Mouse (Mus musculus) forelimb bud, embryonic 11.5 days (tissue): ENCODE measurements around the gene AA986860.
A peak's percentile ranks its signal among the peaks of the same experiment; 100 is the strongest.

ENCODE experiments used
- DNase-seq: peaks from one replicate; pipeline ENCODE4 v3.0.0-alpha.2; 2012; ENCODE audit warnings: low read depth, low spot score

The AA986860 gene

DNA sequence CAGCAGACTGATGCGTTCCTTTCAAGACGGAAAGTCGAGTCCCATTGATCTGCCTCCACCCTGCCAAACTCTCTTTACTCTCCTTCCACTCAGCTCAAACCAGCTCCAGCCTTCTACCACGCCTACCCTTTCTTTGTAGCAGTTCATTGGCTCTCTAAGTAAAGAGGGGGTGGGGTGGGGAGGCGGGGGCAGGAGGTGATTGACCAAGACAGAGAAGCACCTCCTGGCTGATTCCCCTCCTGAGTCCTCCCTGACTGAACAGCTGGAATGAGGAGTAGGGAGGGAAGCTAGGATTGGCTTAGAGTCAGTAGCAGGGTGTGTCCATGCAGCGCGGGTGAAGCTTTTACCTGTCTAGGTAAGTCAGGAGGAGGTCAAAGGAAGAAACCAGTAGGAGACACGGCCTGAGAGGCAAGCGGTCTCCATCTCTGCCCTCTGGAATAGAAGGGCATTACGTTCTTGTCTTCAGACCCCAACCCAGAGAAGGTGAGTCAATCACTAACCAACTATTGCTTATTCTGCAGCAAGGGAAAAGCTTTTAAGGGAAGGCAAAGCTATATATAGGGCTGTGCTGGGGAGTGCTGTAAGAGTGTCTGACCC, at the start of gene AA986860:
AA986860 (plus strand) TSS at position 236 of the 597 bp plus-strand sequence.
- DNase-seq, result peak; percentile 26

DNA sequence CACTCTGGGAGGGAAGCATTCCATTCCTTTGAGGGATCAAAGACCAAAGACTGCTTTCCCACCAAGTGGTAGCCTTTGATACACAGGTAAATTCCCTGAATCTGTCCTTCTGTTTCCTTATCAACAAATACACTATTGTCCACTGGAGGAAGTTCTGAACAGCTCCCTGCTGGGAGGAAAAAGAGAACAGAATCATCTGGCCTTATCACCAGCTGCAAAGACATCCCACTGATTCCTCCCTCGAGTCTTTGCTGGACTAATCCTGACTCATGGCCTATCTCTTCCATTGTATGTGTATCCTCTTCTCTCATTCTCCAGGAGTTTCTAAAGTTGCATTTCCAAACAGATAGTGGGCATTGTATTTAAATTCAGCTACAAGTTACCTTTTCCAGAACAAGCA, 47.9 kb upstream of the AA986860 start:
- no peak for DNase-seq

GRCm38 (mm10) chr1:130698601-130699000, 33.2 kb upstream of the AA986860 start:
- no peak for DNase-seq

GRCm38 (mm10) chr1:130699937-130700633, 31.7 kb upstream of the AA986860 start:
- no peak for DNase-seq

DNA sequence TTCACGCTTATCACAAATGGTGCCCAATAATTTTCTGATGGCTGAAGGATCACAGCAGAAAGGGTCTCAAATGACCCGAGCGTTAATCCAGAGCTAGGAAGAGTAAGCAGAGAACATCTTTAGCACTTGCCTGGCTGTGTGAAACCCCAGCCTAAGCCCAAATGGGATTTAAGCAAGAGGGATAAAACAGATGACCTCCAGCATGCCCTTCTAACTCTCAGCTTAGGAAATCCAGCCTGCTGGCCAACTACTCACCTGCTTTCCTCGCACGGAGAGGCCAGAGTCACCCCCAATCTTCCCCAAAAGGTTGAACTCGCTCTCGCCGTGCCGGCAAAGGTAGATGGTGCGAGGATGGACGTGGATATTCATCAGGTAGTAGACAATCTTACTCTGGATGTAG, 29.8 kb upstream of the AA986860 start:
- no peak for DNase-seq

- DNase-seq, result no peak
Observed at GRCm38 (mm10) chr1:130703613-130704012, 28.2 kb upstream of the AA986860 start.

- DNase-seq, result no peak
Observed at GRCm38 (mm10) chr1:130710283-130711080, 21.3 kb upstream of the AA986860 start.

DNA sequence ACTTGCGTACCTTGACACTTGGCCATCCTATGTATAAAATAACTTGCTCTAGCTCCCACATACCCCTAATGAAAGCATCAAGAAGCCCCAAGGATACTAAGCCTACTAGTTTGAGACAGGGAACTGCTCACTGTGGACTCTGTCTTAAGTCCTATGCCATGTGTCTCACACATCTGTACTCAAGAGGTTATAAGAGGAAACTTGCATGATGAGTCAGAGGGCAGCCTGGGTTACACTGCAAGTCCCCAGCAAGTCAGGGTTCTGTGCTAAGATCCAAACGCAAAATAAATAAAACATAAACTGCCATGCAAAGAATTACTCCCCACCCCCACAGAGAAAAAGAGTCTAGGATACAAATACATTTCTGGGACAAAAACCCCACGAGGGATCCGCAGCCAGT, 17.7 kb upstream of the AA986860 start:
- DNase-seq, result no peak

GRCm38 (mm10) chr1:130715561-130716217, 16.1 kb upstream of the AA986860 start, which contains the start of gene Gm29427:
Gene Gm29427, minus strand, starts transcription at chr1:130715799.
- DNase-seq, result peak; percentile 88

DNA sequence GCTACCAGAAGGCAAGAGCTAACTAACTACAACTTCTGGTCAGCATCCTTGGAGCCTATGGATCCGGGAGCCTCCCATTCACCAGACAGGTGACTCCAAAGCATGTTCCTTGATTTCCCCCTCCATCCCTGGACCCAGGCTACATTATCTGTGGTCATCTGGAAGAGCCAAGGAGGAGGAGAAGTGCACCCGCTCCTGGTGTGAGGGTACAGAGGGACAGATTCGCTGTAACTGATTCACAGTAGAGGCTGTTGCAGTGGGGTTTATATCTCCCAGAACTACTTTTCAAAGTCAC, 15.6 kb upstream of the AA986860 start:
- DNase-seq, result no peak

DNA sequence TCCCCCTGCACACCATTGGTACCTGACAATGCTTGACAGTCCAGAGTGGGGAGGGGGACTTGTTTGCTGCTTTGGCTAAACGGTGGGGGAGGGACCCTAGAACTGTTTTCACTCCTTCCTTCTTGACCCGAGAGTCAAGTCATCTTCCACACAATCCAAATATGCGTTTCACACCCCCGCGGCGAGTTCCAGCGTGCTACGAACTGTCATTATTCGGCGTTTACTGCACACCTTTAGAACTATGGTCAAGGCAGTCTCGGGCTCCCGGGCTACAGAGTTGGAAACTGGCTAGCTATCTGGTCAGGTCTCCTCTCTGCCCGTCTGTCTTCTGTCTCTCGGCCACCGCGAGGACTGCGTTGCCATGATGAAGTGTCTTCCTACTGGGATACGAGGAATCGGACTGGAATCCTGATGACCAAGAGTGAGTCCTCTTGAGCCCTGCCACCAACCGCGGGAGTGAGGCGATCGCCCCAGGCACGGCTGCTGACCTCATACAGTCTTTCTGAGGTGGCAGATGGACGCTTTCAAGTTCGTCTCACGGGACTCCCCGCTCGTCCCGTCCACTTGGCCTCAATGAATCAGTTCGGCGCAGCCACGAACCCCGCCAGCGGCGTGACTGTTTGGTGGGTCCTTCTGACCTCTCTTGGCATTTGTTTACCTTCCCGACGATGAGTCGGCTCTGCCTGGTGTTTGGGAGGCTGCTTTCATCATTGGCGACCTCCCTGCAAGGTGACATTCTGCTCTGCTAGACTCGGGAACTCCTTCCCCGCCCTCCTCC, 15.1 kb upstream of the AA986860 start:
- DNase-seq, result peak; percentile 8

DNA sequence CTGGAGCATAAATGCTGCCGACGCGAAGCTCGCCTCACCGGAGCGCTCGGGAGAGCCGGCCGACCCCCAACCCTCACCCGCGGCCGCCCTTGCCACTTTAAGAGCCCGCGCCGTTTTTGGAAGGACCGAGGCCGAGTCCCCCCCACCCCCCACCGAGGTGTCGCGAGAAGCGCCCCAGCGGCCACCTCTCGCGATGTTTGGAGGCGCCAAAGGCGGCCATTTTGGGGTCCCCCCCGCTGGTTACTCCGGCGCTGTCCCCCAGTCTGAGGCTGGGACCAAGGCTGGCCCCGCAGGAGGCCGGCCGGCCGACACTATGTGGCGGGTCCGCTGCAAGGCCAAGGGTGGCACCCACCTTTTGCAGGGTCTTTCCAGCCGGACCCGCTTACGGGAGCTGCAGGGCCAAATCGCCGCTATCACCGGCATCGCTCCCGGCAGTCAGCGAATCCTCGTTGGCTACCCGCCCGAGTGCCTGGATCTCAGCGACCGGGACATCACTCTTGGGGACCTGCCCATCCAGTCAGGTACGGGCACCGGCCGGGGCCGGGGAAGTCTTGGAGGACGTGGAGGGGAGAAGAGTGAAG, 14.4 kb upstream of the AA986860 start, which contains the start of gene Yod1:
Yod1 (plus strand) TSS at position 37 of the 581 bp plus-strand sequence.
- peak; percentile 91 for DNase-seq

GRCm38 (mm10) chr1:130724206-130724605, 7.6 kb upstream of the AA986860 start:
- no peak for DNase-seq

- DNase-seq, result no peak
Observed at GRCm38 (mm10) chr1:130726396-130726795, 5.4 kb upstream of the AA986860 start.

DNA sequence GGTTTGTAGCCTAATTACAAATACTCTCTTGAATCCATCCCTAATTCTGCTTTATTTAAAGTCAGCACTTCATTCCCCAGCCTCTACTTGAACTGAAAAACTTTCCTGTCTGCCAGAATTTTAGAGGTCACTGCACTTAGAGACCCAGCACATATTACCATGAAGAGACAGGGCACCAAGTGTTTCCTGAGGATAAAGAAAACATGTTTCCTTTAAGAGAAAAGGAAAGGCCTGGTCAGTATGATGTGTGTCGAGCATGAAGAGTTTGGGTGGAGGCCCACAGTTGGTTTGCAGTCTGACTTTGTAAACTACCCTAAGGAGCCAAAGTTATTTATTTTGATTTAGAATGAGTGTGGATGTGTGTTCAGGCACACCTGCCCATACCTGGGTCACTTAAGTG, 3.7 kb upstream of the AA986860 start:
- DNase-seq, result no peak

DNA sequence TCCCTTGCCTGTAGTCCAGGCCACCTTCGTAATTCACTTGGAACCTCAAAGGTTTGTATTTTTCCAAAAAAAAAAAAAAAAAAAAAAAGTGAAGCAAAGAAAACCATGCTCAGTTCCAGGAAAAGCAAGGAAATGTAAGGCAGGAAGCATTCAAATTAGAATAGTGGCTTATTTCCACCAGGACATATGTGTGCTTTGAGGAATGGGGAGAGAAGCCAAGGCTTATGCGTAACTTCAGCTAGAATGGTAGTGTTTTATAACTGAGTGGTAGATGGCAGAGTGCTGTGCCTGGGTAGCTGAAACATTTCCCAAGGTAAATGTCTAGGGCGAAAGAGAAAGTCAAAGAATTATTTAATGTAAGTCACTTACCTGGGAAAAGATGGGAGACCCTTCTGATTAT, 3.1 kb upstream of the AA986860 start:
- DNase-seq, result no peak

DNA sequence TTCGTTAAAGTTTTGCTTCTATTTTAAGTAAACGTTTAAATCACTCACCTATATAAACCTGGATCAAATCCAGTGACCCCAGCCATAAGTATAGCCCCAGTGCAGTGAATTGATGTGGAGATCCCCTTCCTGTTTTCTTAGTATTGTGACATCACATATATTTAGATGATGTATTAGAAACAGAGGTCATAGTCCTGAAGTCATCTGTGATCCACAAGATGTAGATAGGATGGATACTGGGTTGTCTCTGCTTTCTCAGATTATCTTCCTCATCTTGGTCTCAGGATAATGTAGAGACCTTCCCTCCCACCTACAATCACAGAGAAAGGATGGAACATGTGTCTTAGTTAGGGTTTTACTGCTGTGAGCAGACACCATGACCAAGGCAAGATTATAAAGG, 2.6 kb upstream of the AA986860 start, which contains the start of gene Pfkfb2:
Pfkfb2 (minus strand) TSS at position 101 of the 400 bp plus-strand sequence.
- DNase-seq, result no peak

- DNase-seq, result no peak
Observed at GRCm38 (mm10) chr1:130732706-130733658, 1.2 kb downstream of the AA986860 start.

GRCm38 (mm10) chr1:130733671-130734070, 1.9 kb downstream of the AA986860 start:
- DNase-seq, result no peak

DNA sequence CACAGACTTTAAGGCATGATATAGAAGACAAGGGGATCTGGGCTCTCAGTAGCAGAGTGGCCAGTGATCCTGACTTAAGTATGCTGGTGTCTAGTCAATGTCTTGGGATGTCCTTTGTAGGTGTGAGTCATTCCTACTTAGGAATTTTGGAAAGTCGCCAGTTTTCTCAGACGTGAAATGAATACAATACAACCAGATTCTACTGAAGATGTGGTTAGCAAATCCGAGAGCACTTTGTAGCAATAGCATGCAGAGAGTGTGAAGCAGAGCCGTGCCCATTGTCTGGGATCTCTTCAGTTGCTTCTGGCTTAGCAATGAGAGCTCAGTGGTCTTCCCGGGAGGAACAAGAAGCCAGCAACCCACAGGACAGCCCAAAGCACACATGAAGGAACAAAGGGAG, 2.7 kb downstream of the AA986860 start:
- DNase-seq, result no peak
